Mouse (Mus musculus): ENCODE results near the gene Cdr1. TPM values are rescaled to one million over a fixed set of nuclear protein-coding genes. Genes with fewer than 3 reads are reported as not detected.

The Cdr1 gene
- polyA plus RNA-seq, 1 experiment = not detected

DNA sequence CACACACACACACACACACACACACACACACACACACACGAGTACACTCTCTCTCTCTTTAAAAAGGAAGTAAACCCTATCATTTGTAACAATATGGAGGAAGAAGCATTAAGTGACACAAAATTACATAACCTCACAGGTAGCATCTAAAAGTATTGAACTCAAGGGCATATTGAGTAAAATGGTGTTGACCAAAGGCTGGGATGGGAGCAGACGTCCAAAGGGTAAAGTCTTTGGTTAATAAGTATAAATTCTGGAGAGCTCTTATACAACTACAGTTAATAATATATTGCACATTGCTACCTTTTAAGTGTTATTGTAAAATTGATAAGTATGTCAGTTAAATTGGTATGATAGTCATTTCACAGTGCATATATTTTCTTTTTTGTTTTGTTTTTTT is 39.9 kb downstream of the Cdr1 start:
- Histone ChIP-seq H3K27ac (ENCODE audit: insufficient read depth, low read length) (no peak overlapping the region), H3K4me1 (ENCODE audit: control insufficient read depth, insufficient read depth, insufficient read length) (no peaks in the 10 kb centered on the region), H3K27me3 (ENCODE audit: control insufficient read depth, insufficient read depth, low read length) (no peaks in the 10 kb centered on the region), H3K36me3 (ENCODE audit: control insufficient read depth, insufficient read depth, low read length) (no peaks in the 10 kb centered on the region), H3K4me3 (ENCODE audit: extremely low read depth, insufficient read depth, insufficient read length) (no peak overlapping the region)
- 75% methylated on average over 2 of the region's 2 CpGs for WGBS
- no peak for DNase-seq (ENCODE audit: low read depth in 1 of 2, low spot score in 2 of 2)
- no peak for TF ChIP-seq POLR2A (IDR thresholded peaks at IDR 0.05; ENCODE audit: low read depth, low read length)
- TF ChIP-seq CTCF (IDR thresholded peaks at IDR 0.05; ENCODE audit: extremely low read depth, insufficient read depth, insufficient read length, insufficient replicate concordance) = no peak

DNA sequence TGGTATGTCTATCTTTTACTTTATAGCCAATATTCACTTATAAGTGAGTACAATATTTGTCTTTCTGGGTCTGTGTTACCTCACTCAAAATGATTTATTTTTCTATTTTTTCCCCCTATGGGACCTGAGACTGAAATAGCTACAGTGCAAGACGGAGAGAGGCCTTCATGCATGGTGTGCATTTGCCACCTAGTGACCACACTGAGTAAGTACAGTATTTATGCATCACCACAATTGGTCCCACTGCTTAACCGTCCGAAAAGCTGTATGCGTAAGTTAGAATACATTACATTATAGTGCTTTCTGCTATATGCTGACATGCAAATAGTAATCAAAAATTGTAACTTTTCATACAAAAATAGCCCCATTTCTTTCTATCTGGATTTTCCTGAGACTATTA is 50.8 kb downstream of the Cdr1 start:
- Histone ChIP-seq H3K27ac (ENCODE audit: insufficient read depth, low read length) (no peak overlapping the region), H3K27me3 (ENCODE audit: control insufficient read depth, insufficient read depth, low read length) (no peaks in the 10 kb centered on the region), H3K4me1 (ENCODE audit: control insufficient read depth, insufficient read depth, insufficient read length) (no peaks in the 10 kb centered on the region), H3K36me3 (ENCODE audit: control insufficient read depth, insufficient read depth, low read length) (no peaks in the 10 kb centered on the region), H3K4me3 (ENCODE audit: extremely low read depth, insufficient read depth, insufficient read length) (no peak overlapping the region)
- WGBS = 79% methylated on average over 4 of the region's 4 CpGs
- no peak for DNase-seq (ENCODE audit: low read depth in 1 of 2, low spot score in 2 of 2)
- TF ChIP-seq CTCF (IDR thresholded peaks at IDR 0.05; ENCODE audit: extremely low read depth, insufficient read depth, insufficient read length, insufficient replicate concordance) (no peak), POLR2A (IDR thresholded peaks at IDR 0.05; ENCODE audit: low read depth, low read length) (no peak)
